Mouse (Mus musculus) forebrain, embryonic 15.5 days (tissue): ENCODE results near the gene Astn2. TPM values are rescaled to one million over a fixed set of nuclear protein-coding genes. Genes with fewer than 3 reads are reported as not detected.

Experiments used
- ATAC-seq: fragments of 200-750 bp; cut with Nextera tagmentation; replicated peaks from 2 replicates; pipeline ENCODE4 v1.8.0; 2017; ENCODE audit warnings: mild to moderate bottlenecking, moderate TSS enrichment, moderate library complexity
- H3K27ac ChIP-seq: fragments of 300-500 bp; sonication (generic); replicated peaks from 2 replicates; pipeline ENCODE4 v1.5.1; 2015; ENCODE audit warnings: mild to moderate bottlenecking, inconsistent platforms
- H3K27me3 ChIP-seq: fragments of 300-500 bp; sonication (generic); 2 replicates; pipeline ENCODE4 v1.6.1; 2015; ENCODE audit warnings: inconsistent platforms
- H3K36me3 ChIP-seq: fragments of 300-500 bp; sonication (generic); 2 replicates; pipeline ENCODE4 v1.6.1; 2015; ENCODE audit warnings: mild to moderate bottlenecking, inconsistent platforms
- H3K4me1 ChIP-seq: fragments of 300-500 bp; sonication (generic); 2 replicates; pipeline ENCODE4 v1.6.1; 2015; ENCODE audit warnings: inconsistent platforms
- H3K4me2 ChIP-seq: fragments of 300-500 bp; sonication (generic); replicated peaks from 2 replicates; pipeline ENCODE4 v1.6.1; 2015; ENCODE audit warnings: mild to moderate bottlenecking, inconsistent platforms
- H3K4me3 ChIP-seq: fragments of 300-500 bp; sonication (generic); 2 replicates; pipeline ENCODE4 v1.5.1; 2015; ENCODE audit warnings: mild to moderate bottlenecking, inconsistent platforms
- H3K9ac ChIP-seq: fragments of 300-500 bp; sonication (generic); replicated peaks from 2 replicates; pipeline ENCODE4 v1.6.1; 2015; ENCODE audit warnings: mild to moderate bottlenecking, inconsistent platforms
- H3K9me3 ChIP-seq: fragments of 300-500 bp; sonication (generic); 2 replicates; pipeline ENCODE4 v1.6.1; 2016; ENCODE audit warnings: inconsistent platforms
- WGBS: fragments of 180-500 bp; shearing (Covaris S2); methylation state at CpG from one replicate; pipeline ENCODE4 v1.1.7; 2015; ENCODE audit warnings: mixed read lengths; 5-methylcytosine and 5-hydroxymethylcytosine counted together
- polyA plus RNA-seq: library from polyadenylated mRNA; unstranded; fragments of >200 nt; fragmentation: Nextera tagmentation; extraction: Ambion mirVana; gene quantifications from 2 replicates; pipeline ENCODE4 v1.2.1, GENCODE M21; 2015

The Astn2 gene
- polyA plus RNA-seq, 1 experiment from 2014 or later: 1.4 TPM

GRCm38 (mm10) chr4:65947141-65947649 is 457.2 kb downstream of the Astn2 start:
- WGBS: 93% methylated on average over 3 of the region's 3 CpGs
- no peak for ATAC-seq
- no peak overlapping the region for H3K4me2 ChIP-seq

DNA sequence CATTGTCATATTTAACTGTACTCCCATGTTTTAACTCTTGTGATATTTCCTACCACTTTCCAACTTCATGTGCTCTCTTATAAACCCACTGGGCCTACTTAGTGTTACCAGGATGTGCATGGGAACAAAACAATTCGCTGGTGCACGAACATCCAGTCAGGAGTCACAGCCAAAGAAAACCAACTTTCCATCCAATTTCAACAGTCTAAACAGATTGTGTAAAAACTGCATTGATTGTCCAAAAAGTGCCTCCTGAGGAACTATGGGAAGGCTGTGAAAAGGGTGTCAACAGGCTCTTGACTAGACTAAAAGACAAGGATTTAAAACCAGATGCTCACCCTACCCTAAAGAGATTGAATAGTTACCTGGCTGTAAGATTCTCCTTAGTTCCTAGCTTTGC is 458.4 kb downstream of the Astn2 start:
- Histone ChIP-seq H3K27ac (no peak overlapping the region), H3K4me3 (no peak overlapping the region), H3K27me3 (no peaks in the 10 kb centered on the region), H3K9me3 (no peaks in the 10 kb centered on the region), H3K4me2 (no peak overlapping the region), H3K36me3 (no peaks in the 10 kb centered on the region), H3K4me1 (no peaks in the 10 kb centered on the region), H3K9ac (no peak overlapping the region)
- ATAC-seq: no peak
- WGBS: 95% methylated on average over 2 of the region's 2 CpGs

More at GRCm38 (mm10) chr4:65947141-65947649, 457.2 kb downstream of the Astn2 start:
- Histone ChIP-seq H3K4me1 (0 out of 2 replicates have a peak, but pooled peaks cover 3% of the 10 kb centered on the region), H3K36me3 (no peaks in the 10 kb centered on the region), H3K27me3 (no peaks in the 10 kb centered on the region), H3K4me3 (no peak overlapping the region), H3K27ac (no peak overlapping the region), H3K9me3 (no peaks in the 10 kb centered on the region), H3K9ac (no peak overlapping the region)

DNA sequence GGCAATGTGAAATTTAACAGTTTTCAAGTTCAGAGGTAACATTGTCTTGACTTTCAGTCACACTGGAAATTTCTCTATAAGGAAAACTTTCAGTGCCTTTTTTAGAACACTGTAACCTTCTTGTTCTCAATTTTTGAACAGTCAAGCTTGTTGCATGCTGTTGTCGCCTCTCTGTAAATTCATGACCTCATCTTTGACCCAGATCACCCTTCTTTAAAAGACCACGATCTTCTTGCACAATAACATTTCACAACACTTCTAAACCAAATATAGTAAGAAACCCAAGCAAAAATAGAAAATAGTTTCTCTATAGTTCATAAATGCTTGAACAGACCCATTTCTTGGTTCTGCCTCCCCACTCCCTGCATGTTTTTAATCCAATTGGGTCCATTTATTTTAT is 473.5 kb downstream of the Astn2 start:
- Histone ChIP-seq H3K9me3 (no peaks in the 10 kb centered on the region), H3K4me2 (no peak overlapping the region), H3K4me1 (no peaks in the 10 kb centered on the region), H3K9ac (no peak overlapping the region), H3K36me3 (no peaks in the 10 kb centered on the region), H3K4me3 (no peak overlapping the region), H3K27ac (no peak overlapping the region), H3K27me3 (no peaks in the 10 kb centered on the region)
- 81% methylated on average over 2 of the region's 2 CpGs for WGBS
- no peak for ATAC-seq

GRCm38 (mm10) chr4:65920294-65920693 is 484.1 kb downstream of the Astn2 start:
- H3K4me2 ChIP-seq: no peak overlapping the region
- no peak overlapping the region for H3K27ac ChIP-seq
- H3K4me3 ChIP-seq: no peak overlapping the region
- ATAC-seq: no peak
- WGBS: 46% methylated on average over 1 of the region's 1 CpGs
- no peaks in the 10 kb centered on the region for H3K27me3 ChIP-seq
- H3K9ac ChIP-seq: no peak overlapping the region
- H3K4me1 ChIP-seq: no peaks in the 10 kb centered on the region
- H3K36me3 ChIP-seq: no peaks in the 10 kb centered on the region
- H3K9me3 ChIP-seq: no peaks in the 10 kb centered on the region

GRCm38 (mm10) chr4:65916027-65917008 is 488.1 kb downstream of the Astn2 start:
- Histone ChIP-seq H3K9ac (no peak overlapping the region), H3K9me3 (no peaks in the 10 kb centered on the region), H3K4me3 (no peak overlapping the region), H3K36me3 (no peaks in the 10 kb centered on the region), H3K27ac (no peak overlapping the region), H3K4me2 (no peak overlapping the region), H3K27me3 (no peaks in the 10 kb centered on the region), H3K4me1 (no peaks in the 10 kb centered on the region)
- WGBS: 45% methylated on average over 11 of the region's 11 CpGs
- peak; percentile 58 for ATAC-seq

GRCm38 (mm10) chr4:65912247-65912942 is 492.0 kb downstream of the Astn2 start:
- Histone ChIP-seq H3K9ac (no peak overlapping the region), H3K36me3 (no peaks in the 10 kb centered on the region), H3K27ac (no peak overlapping the region), H3K9me3 (no peaks in the 10 kb centered on the region), H3K4me3 (no peak overlapping the region), H3K27me3 (no peaks in the 10 kb centered on the region), H3K4me2 (no peak overlapping the region), H3K4me1 (peaks cover 5% of the 10 kb centered on the region)
- WGBS: 89% methylated on average over 8 of the region's 8 CpGs
- ATAC-seq: no peak

DNA sequence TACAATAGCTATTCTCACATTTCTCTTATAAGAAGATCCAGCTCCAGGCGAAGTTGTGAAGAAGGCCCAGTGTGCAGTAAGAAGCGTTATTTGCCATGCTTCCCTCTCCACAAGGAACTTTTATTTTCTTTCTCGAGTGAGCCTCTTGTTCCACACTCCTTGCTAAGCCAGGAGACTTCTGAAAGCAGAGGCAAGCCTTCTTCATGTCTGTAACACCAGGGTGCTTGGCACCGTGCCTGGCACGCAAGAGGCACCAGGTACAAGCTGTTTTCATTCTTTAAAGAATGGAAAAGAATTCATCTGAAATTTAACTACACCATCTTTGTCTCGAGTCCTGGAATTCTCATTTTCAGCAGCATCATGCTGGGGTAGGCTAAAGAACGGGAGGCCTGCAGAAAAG is 496.8 kb downstream of the Astn2 start:
- WGBS: 19% methylated on average over 7 of the region's 7 CpGs

DNA sequence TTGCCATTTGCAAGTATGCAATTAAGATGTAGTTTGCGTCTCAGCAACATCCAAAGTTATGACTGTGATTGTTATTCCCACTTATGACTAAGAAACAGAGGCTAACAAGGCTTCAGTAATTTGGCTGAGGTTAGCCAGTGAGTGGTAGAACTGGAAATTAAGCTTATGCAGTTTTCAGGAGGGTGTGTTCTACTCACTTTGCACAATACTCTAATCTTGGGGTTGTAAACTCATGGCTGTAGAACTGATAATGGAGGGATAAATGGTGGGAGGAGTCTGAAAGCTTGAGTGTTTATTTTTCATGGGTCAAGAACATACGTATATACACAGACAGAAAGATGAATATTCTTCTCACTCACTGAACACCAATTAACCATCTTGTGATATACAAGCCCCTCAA is 499.4 kb downstream of the Astn2 start:
- 85% methylated on average over 2 of the region's 2 CpGs for WGBS

More for the DNA sequence above, 496.8 kb downstream of the Astn2 start:
- no peaks in the 10 kb centered on the region for H3K27me3 ChIP-seq
- no peak for ATAC-seq
- no peak overlapping the region for H3K4me3 ChIP-seq
- no peak overlapping the region for H3K27ac ChIP-seq
- no peaks in the 10 kb centered on the region for H3K36me3 ChIP-seq
- H3K4me2 ChIP-seq: no peak overlapping the region
- no peak overlapping the region for H3K9ac ChIP-seq
- no peaks in the 10 kb centered on the region for H3K9me3 ChIP-seq
- peaks cover 12% of the 10 kb centered on the region for H3K4me1 ChIP-seq

GRCm38 (mm10) chr4:65896092-65897027 is 508.1 kb downstream of the Astn2 start:
- WGBS: 47% methylated on average over 5 of the region's 5 CpGs
- Histone ChIP-seq H3K27ac (0 out of 2 replicates have a peak overlapping the region, but pooled peaks have one; percentile 3), H3K27me3 (no peaks in the 10 kb centered on the region), H3K4me2 (no peak overlapping the region), H3K9ac (no peak overlapping the region), H3K4me3 (no peak overlapping the region), H3K36me3 (no peaks in the 10 kb centered on the region), H3K4me1 (peaks cover 6% of the 10 kb centered on the region; the same call in 1 of the 2 replicates), H3K9me3 (no peaks in the 10 kb centered on the region)
- ATAC-seq: peak; percentile 88

More for the DNA sequence above, 499.4 kb downstream of the Astn2 start:
- Histone ChIP-seq H3K4me2 (no peak overlapping the region), H3K36me3 (no peaks in the 10 kb centered on the region), H3K9me3 (no peaks in the 10 kb centered on the region), H3K9ac (no peak overlapping the region), H3K27me3 (no peaks in the 10 kb centered on the region), H3K4me3 (no peak overlapping the region), H3K4me1 (peaks cover 12% of the 10 kb centered on the region), H3K27ac (no peak overlapping the region)
- no peak for ATAC-seq

- peak; percentile 89 for ATAC-seq
- no peaks in the 10 kb centered on the region for H3K9me3 ChIP-seq
- peaks cover 10% of the 10 kb centered on the region for H3K4me1 ChIP-seq
- no peak overlapping the region for H3K27ac ChIP-seq
- H3K9ac ChIP-seq: no peak overlapping the region
- H3K4me2 ChIP-seq: no peak overlapping the region
- 16% methylated on average over 5 of the region's 5 CpGs for WGBS
- H3K27me3 ChIP-seq: no peaks in the 10 kb centered on the region
- H3K4me3 ChIP-seq: no peak overlapping the region
- no peaks in the 10 kb centered on the region for H3K36me3 ChIP-seq
These were observed 515.9 kb downstream of the Astn2 start for GRCm38 (mm10) chr4:65888332-65888993.

GRCm38 (mm10) chr4:65886862-65887261 is 517.5 kb downstream of the Astn2 start:
- 95% methylated on average over 1 of the region's 1 CpGs for WGBS
- ATAC-seq: no peak

More at GRCm38 (mm10) chr4:65886862-65887261, 517.5 kb downstream of the Astn2 start:
- Histone ChIP-seq H3K36me3 (no peaks in the 10 kb centered on the region), H3K27ac (no peak overlapping the region), H3K4me3 (no peak overlapping the region), H3K4me2 (no peak overlapping the region), H3K27me3 (no peaks in the 10 kb centered on the region), H3K9ac (no peak overlapping the region), H3K9me3 (no peaks in the 10 kb centered on the region), H3K4me1 (peaks cover 10% of the 10 kb centered on the region)
